Mouse (Mus musculus) heart, postnatal 0 days (tissue): Measurements from ENCODE around the gene Dnajc11. TPM values are rescaled to one million over a fixed set of nuclear protein-coding genes. Genes with fewer than 3 reads are reported as not detected.

ENCODE experiments used
- ATAC-seq: fragments of 200-750 bp; cut with Nextera tagmentation; 2 replicates; pipeline ENCODE4 v1.8.0; 2017; ENCODE audit warnings: low read depth, moderate number of reproducible peaks, moderate library complexity; ENCODE audit not compliant: insufficient read depth
- DNase-seq: peaks from one replicate; pipeline ENCODE4 v3.0.0-alpha.2; 2016; ENCODE audit warnings: low spot score
- H3K27ac ChIP-seq: fragments of 300-500 bp; sonication (generic); 2 replicates; pipeline ENCODE4 v1.5.1; 2014; ENCODE audit warnings: low read depth, mild to moderate bottlenecking
- H3K27me3 ChIP-seq: fragments of 300-500 bp; sonication (generic); 2 replicates; pipeline ENCODE4 v1.6.1; 2014; ENCODE audit warnings: low read length, mixed read lengths; ENCODE audit not compliant: control insufficient read depth, insufficient read depth
- H3K36me3 ChIP-seq: fragments of 300-500 bp; sonication (generic); replicated peaks from 2 replicates; pipeline ENCODE4 v1.6.1; 2014; ENCODE audit warnings: low read length, mixed read lengths; ENCODE audit not compliant: control insufficient read depth, insufficient read depth
- H3K4me1 ChIP-seq: fragments of 300-500 bp; sonication (generic); 2 replicates; pipeline ENCODE4 v1.6.1; 2014; ENCODE audit warnings: antibody characterized with exemption; ENCODE audit not compliant: control insufficient read depth, insufficient read depth
- H3K4me2 ChIP-seq: fragments of 300-500 bp; sonication (generic); 2 replicates; pipeline ENCODE4 v1.6.1; 2014; ENCODE audit warnings: low read depth, mild to moderate bottlenecking, low read length, moderate library complexity
- H3K4me3 ChIP-seq: fragments of 300-500 bp; sonication (generic); 2 replicates; pipeline ENCODE4 v1.5.1; 2014; ENCODE audit warnings: low read depth, low read length
- H3K9ac ChIP-seq: fragments of 300-500 bp; sonication (generic); replicated peaks from 2 replicates; pipeline ENCODE4 v1.6.1; 2014; ENCODE audit warnings: low read depth, low read length, mixed read lengths
- H3K9me3 ChIP-seq: fragments of 300-500 bp; sonication (generic); replicated peaks from 2 replicates; pipeline ENCODE4 v1.6.1; 2016; ENCODE audit warnings: low read length; ENCODE audit not compliant: control insufficient read depth
- CTCF ChIP-seq: IDR thresholded peaks from 2 replicates; pipeline ENCODE4 v1.5.1; 2016; ENCODE audit warnings: antibody characterized with exemption, control low read depth, low read depth
- EP300 ChIP-seq: IDR thresholded peaks from 2 replicates; pipeline ENCODE4 v1.6.1; 2016; ENCODE audit warnings: antibody characterized with exemption, low read depth
- WGBS: fragments of 180-500 bp; shearing (Covaris S2); extraction: QIAGEN DNeasy Blood & Tissue Kit; methylation state at CpG from one replicate; pipeline ENCODE4 v1.1.7; 2014; 5-methylcytosine and 5-hydroxymethylcytosine counted together
- polyA plus RNA-seq: library from polyadenylated mRNA; unstranded; fragments of >200 nt; fragmentation: Nextera tagmentation; extraction: Ambion mirVana; gene quantifications from 2 replicates; pipeline ENCODE4 v1.2.1, GENCODE M21; 2015
- total RNA-seq: library from RNA; depleted of rRNA; stranded (reverse); fragments of >200 nt; gene quantifications from 2 replicates; pipeline ENCODE4 v1.2.3, GENCODE M21; 2014; ENCODE audit warnings: low replicate concordance

The Dnajc11 gene
- total and polyA plus RNA-seq, 2 experiments from 2014 or later = 47.7 to 95.3 TPM

- peak overlapping the region; percentile 76 for H3K9ac ChIP-seq
- ATAC-seq = peak; percentile 44
- peak overlapping the region; percentile 96 for H3K27ac ChIP-seq
- H3K36me3 ChIP-seq = no peaks in the 10 kb centered on the region
- H3K9me3 ChIP-seq = no peaks in the 10 kb centered on the region
- no peaks in the 10 kb centered on the region for H3K27me3 ChIP-seq
- H3K4me1 ChIP-seq = peaks cover 31% of the 10 kb centered on the region
- peak overlapping the region; percentile 97 for H3K4me2 ChIP-seq
- peak overlapping the region; percentile 70 for H3K4me3 ChIP-seq
- 4% methylated on average over 8 of the region's 8 CpGs for WGBS
- DNase-seq = peak; percentile 85
- TF ChIP-seq EP300 (0 out of 2 replicates have a peak, but pooled peaks have one; percentile 25), CTCF (no peak)
Measured at GRCm38 (mm10) chr4:152007481-152008147, 74.1 kb downstream of the Dnajc11 start.

GRCm38 (mm10) chr4:152008148-152008500 is 74.6 kb downstream of the Dnajc11 start:
- under 1% methylated on average over 14 of the region's 14 CpGs for WGBS
- TF ChIP-seq CTCF = no peak
- no peak; the same call in 1 of the 2 replicates for TF ChIP-seq EP300
- peak; percentile 13; the same call in 1 of the 2 replicates for ATAC-seq
- Histone ChIP-seq H3K9me3 (no peaks in the 10 kb centered on the region), H3K4me3 (peak overlapping the region; percentile 70), H3K36me3 (no peaks in the 10 kb centered on the region), H3K27ac (peak overlapping the region; percentile 96), H3K9ac (peak overlapping the region; percentile 76), H3K4me1 (peaks cover 31% of the 10 kb centered on the region), H3K4me2 (peak overlapping the region; percentile 97), H3K27me3 (no peaks in the 10 kb centered on the region)
- no peak for DNase-seq

GRCm38 (mm10) chr4:152008622-152009075 is 75.2 kb downstream of the Dnajc11 start, which contains the start of gene Klhl21:
Klhl21 (plus strand) TSS chr4:152008803.
- H3K36me3 ChIP-seq = no peaks in the 10 kb centered on the region
- DNase-seq (peak; percentile 96), ATAC-seq (peak; percentile 84)
- H3K27me3 ChIP-seq = no peaks in the 10 kb centered on the region
- WGBS = under 1% methylated on average over 44 of the region's 45 CpGs
- H3K4me1 ChIP-seq = peaks cover 31% of the 10 kb centered on the region
- H3K4me3 ChIP-seq = peak within 1 kb of the TSS; percentile 70
- H3K9me3 ChIP-seq = no peaks in the 10 kb centered on the region
- H3K27ac ChIP-seq = peak within 1 kb of the TSS; percentile 96
- TF ChIP-seq EP300 (peak; percentile 63; the same call in 1 of the 2 replicates), CTCF (no peak)
- peak within 1 kb of the TSS; percentile 76 for H3K9ac ChIP-seq
- H3K4me2 ChIP-seq = peak within 1 kb of the TSS; percentile 97

- Histone ChIP-seq H3K4me2 (peak overlapping the region; percentile 97), H3K9ac (peak overlapping the region; percentile 76), H3K27me3 (no peaks in the 10 kb centered on the region), H3K9me3 (no peaks in the 10 kb centered on the region), H3K4me3 (peak overlapping the region; percentile 70), H3K4me1 (peaks cover 31% of the 10 kb centered on the region), H3K27ac (peak overlapping the region; percentile 96), H3K36me3 (peaks cover 7% of the 10 kb centered on the region)
- under 1% methylated on average over 112 of the region's 115 CpGs for WGBS
- TF ChIP-seq EP300 = no peak
- TF ChIP-seq CTCF = no peak
- ATAC-seq (peak; percentile 37), DNase-seq (no peak)
Measured at GRCm38 (mm10) chr4:152009076-152010051, 75.9 kb downstream of the Dnajc11 start.

- TF ChIP-seq CTCF (no peak), EP300 (peak; percentile 65)
- no peaks in the 10 kb centered on the region for H3K27me3 ChIP-seq
- peak; percentile 24 for ATAC-seq
- peak; percentile 71 for DNase-seq
- WGBS = under 1% methylated on average over 10 of the region's 10 CpGs
- peaks cover 31% of the 10 kb centered on the region for H3K4me1 ChIP-seq
- peak overlapping the region; percentile 76 for H3K9ac ChIP-seq
- H3K27ac ChIP-seq = peak overlapping the region; percentile 96
- peak overlapping the region; percentile 97 for H3K4me2 ChIP-seq
- peaks cover 15% of the 10 kb centered on the region for H3K36me3 ChIP-seq
- H3K4me3 ChIP-seq = peak overlapping the region; percentile 70
- H3K9me3 ChIP-seq = no peaks in the 10 kb centered on the region
Measured at GRCm38 (mm10) chr4:152010091-152010706, 76.7 kb downstream of the Dnajc11 start.
